Mouse (Mus musculus): ENCODE measurements around the gene Olfr1033.
"Not testable (repeated sequence)": the region's sequence is repeated elsewhere in the genome, so short reads cannot be mapped to it uniquely, and the experiment has no call there.

Olfr1033 gene

GRCm38 (mm10) chr2:86020406-86020805 is at the start of gene Olfr1033:
Gene Olfr1033, plus strand, starts transcription at chr2:86020633.
- DNase-seq (ENCODE audit: extremely low read depth, low read depth) = not testable (repeated sequence)

DNA sequence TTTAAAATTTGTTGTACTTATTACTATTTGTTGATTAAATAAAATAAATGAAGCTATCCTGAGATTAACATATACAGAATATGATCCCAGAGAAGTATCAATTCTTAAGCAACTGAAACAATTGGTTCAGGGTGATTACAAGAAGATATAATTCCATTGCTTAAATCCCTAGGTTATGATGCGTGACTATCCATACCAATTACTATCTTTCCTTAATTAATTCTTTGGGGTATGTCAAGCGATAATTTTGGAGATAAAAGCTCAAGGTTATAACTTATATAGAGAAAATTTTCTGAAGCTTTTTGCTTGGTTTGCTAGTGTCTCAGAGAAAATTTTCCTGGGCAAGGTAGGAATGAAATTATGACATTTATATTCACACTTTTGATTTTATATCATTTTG is 46.8 kb upstream of the Olfr1033 start, which contains the start of gene Olfr1029:
Gene Olfr1029 (plus strand): TSS at position 301 of the 400 bp plus-strand sequence.
- no peak for DNase-seq (ENCODE audit: extremely low read depth, low read depth)

GRCm38 (mm10) chr2:85978976-85979375 is 41.5 kb upstream of the Olfr1033 start, which contains the start of gene Olfr1030:
Gene Olfr1030, plus strand, starts transcription at chr2:85979276.
- no peak for DNase-seq (ENCODE audit: extremely low read depth, low read depth)

- DNase-seq (ENCODE audit: extremely low read depth, low read depth) = no peak
These were observed 30.4 kb upstream of the Olfr1033 start, which contains the start of gene Olfr1031 for GRCm38 (mm10) chr2:85990004-85990403. Gene Olfr1031, plus strand, starts transcription at chr2:85990304.

DNA sequence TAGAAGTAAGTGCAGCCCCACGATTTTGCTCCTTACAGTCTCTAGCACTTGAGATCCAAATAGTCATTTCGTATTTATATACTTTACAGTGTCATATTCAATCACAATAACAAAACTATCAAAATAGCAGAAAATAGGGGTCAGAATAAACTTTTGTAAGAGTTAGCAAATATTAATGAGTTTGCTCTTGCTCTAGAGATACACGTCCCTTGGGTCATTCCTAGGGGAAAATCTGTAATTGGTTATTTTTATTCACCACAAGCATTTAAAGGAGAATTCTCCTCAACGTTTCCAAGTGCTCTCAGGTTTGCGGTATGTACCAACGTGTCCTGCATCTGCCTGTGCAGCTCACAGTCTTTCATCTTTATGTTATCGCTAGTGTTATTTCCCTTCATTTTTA is 15.2 kb upstream of the Olfr1033 start, which contains the start of gene Olfr1032:
Gene Olfr1032 (plus strand): TSS at position 301 of the 400 bp plus-strand sequence.
- DNase-seq (ENCODE audit: extremely low read depth, low read depth) = no peak

DNA sequence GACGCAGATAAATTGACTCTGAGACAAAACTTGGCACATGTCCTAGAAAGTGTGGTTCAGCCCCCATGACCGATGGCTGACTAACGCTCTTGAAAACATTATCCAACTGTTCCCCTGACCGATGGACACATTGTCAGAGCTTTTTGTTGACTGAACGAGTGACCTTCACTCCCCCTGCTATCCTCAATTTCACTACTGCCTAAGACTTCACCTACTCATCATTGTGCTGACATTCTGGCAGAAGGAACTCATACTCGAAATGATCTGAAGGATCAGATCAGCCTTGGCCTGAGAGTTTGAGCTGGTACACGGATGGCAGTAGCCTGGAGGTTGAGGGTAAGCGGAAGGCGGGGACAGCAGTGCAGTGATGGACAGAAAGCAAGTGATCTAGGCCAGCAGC is 1.1 kb downstream of the Olfr1033 start:
- DNase-seq (ENCODE audit: extremely low read depth, low read depth) = not testable (repeated sequence)

DNA sequence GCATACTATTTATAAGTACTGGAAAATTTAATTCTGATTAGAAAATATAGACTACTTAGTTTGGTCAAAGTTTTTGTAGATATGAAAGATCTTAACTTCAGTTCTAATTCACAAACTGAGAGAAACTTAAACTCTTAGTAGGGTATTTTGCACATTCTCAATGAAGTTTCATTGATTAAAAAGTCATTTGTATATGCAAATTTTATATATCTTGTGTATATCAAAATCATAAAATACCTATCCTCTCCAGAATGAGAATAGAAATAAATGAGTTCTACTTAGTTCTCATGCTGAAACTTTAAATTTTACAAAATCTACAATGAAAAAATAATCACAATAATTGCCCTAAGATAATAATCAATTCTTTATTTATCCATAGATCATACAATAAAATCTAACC is 25.1 kb downstream of the Olfr1033 start, which contains the start of gene Olfr1034:
Gene Olfr1034 (plus strand): TSS at position 301 of the 400 bp plus-strand sequence.
- no peak for DNase-seq (ENCODE audit: extremely low read depth, low read depth)

DNA sequence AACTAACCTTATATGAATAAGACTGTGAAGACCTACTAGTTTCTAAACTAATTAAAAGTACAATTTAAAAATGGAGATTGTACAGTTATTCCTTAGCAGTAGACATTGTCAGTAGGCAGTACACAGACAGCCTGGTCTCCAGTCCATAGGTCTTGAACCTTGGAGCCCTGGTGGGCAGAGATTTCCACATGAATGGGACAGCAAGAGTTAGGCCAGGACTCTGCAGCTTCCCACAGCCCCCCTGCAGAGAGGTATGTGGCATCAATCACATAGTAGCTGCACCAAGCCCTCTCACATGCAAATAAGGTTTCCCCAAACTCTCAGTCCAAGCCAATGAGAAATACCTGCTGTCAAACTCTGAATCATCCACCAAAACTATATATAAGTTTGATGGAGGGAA is 30.3 kb downstream of the Olfr1033 start:
- not testable (repeated sequence) for DNase-seq (ENCODE audit: extremely low read depth, low read depth)

GRCm38 (mm10) chr2:86063766-86064165 is 43.3 kb downstream of the Olfr1033 start:
- DNase-seq (ENCODE audit: extremely low read depth, low read depth) = not testable (repeated sequence)

GRCm38 (mm10) chr2:86070189-86070588 is 49.8 kb downstream of the Olfr1033 start:
- no peak for DNase-seq (ENCODE audit: extremely low read depth, low read depth)

GRCm38 (mm10) chr2:86073692-86074091 is 53.3 kb downstream of the Olfr1033 start, which contains the start of gene Olfr1036:
Gene Olfr1036, plus strand, starts transcription at chr2:86073992.
- not testable (repeated sequence) for DNase-seq (ENCODE audit: extremely low read depth, low read depth)

GRCm38 (mm10) chr2:86080478-86080877 is 60.0 kb downstream of the Olfr1033 start:
- not testable (repeated sequence) for DNase-seq (ENCODE audit: extremely low read depth, low read depth)

GRCm38 (mm10) chr2:86087285-86087684 is 66.9 kb downstream of the Olfr1033 start, which contains the start of gene Olfr1037:
Gene Olfr1037, minus strand, starts transcription at chr2:86087385.
- no peak for DNase-seq (ENCODE audit: extremely low read depth, low read depth)
